11 mouse cellular contexts compared by ENCODE assay signal in genomic region chr7:141079481-141080449, GRCm38 (mm10). TPM values are rescaled to one million over a fixed set of nuclear protein-coding genes. Genes with fewer than 3 reads are reported as not detected.
DNase-seq lines count a peak whose midpoint lies in the region; ATAC-seq and TF ChIP-seq lines count a peak whose summit lies in the region.
"Had no signal": no experiment of that assay in that cellular context is flagged by ENCODE, and none has a peak within 500 bp of the region (broad histone marks: within the 10 kb centered on the region; RNA-seq: fewer than 3 reads in every experiment).

No protein-coding gene starts in this region.

- DNase-seq in hindbrain, postnatal 0 days (ENCODE audit: low spot score), result no peak
- DNase-seq in kidney, adult 8-10 months, result peak; percentile 68 to 69
- no peak for DNase-seq in liver, postnatal 0 days
- DNase-seq in urinary bladder, postnatal 36 days (ENCODE audit: low spot score in 2 of 2), result peak; percentile 56 to 57
- DNase-seq in cerebellum, adult 18-20 months, result no peak
- no peak for DNase-seq in B cell, adult 2 months
- no peak for DNase-seq in thymus, postnatal 14 days

- no peaks in the 10 kb centered on the region for H3K9me3 ChIP-seq in hindbrain, embryonic 12.5 days (replicated peaks)
- H3K9me3 ChIP-seq in hindbrain, postnatal 0 days (ENCODE audit: low read length), result no peaks in the 10 kb centered on the region
- no peaks in the 10 kb centered on the region for H3K9me3 ChIP-seq in liver, postnatal 0 days (ENCODE audit: low read length)

- H3K9ac ChIP-seq in hindbrain, embryonic 12.5 days, result no peak overlapping the region
- H3K9ac ChIP-seq in hindbrain, postnatal 0 days (replicated peaks; ENCODE audit: low read length), result no peak overlapping the region
- no peak overlapping the region for H3K9ac ChIP-seq in liver, postnatal 0 days (replicated peaks)

- WGBS in hindbrain, embryonic 12.5 days, result 22% methylated on average over 34 of the region's 34 CpGs
- 31% methylated on average over 33 of the region's 34 CpGs for WGBS in hindbrain, postnatal 0 days
- 40% methylated on average over 34 of the region's 34 CpGs for WGBS in liver, postnatal 0 days (ENCODE audit: insufficient replicate concordance)

- H3K36me3 ChIP-seq in hindbrain, embryonic 12.5 days, result no peaks in the 10 kb centered on the region
- no peaks in the 10 kb centered on the region for H3K36me3 ChIP-seq in hindbrain, postnatal 0 days (ENCODE audit: insufficient read depth, low read length)
- no peaks in the 10 kb centered on the region for H3K36me3 ChIP-seq in liver, postnatal 0 days (replicated peaks; ENCODE audit: insufficient read depth, low read length)

- no peaks in the 10 kb centered on the region for H3K4me1 ChIP-seq in hindbrain, embryonic 12.5 days
- no peaks in the 10 kb centered on the region for H3K4me1 ChIP-seq in hindbrain, postnatal 0 days (ENCODE audit: insufficient read depth, low read length)
- H3K4me1 ChIP-seq in liver, postnatal 0 days (ENCODE audit: insufficient read depth), result no peaks in the 10 kb centered on the region

- ATAC-seq in hindbrain, embryonic 12.5 days (ENCODE audit: low FRiP score), result no peak
- no peak for ATAC-seq in hindbrain, postnatal 0 days
- ATAC-seq in liver, postnatal 0 days, result no peak

- H3K27ac ChIP-seq in hindbrain, embryonic 12.5 days, result no peak overlapping the region
- no peak overlapping the region for H3K27ac ChIP-seq in hindbrain, postnatal 0 days
- no peak overlapping the region for H3K27ac ChIP-seq in liver, postnatal 0 days (ENCODE audit: low read depth)

- no peak for TF ChIP-seq EP300 in liver, postnatal 0 days (IDR thresholded peaks at IDR 0.05; ENCODE audit: low read depth)

- peaks cover 18% of the 10 kb centered on the region for H3K27me3 ChIP-seq in hindbrain, embryonic 12.5 days
- no peaks in the 10 kb centered on the region for H3K27me3 ChIP-seq in hindbrain, postnatal 0 days (ENCODE audit: insufficient read depth, low read length)
- 0 out of 2 replicates have a peak, but pooled peaks cover 7% of the 10 kb centered on the region for H3K27me3 ChIP-seq in liver, postnatal 0 days (ENCODE audit: insufficient read depth, low read length)

- TF ChIP-seq CTCF in hindbrain, postnatal 0 days (IDR thresholded peaks at IDR 0.05; ENCODE audit: low read depth), result no peak
- no peak for TF ChIP-seq CTCF in liver, postnatal 0 days (IDR thresholded peaks at IDR 0.05; ENCODE audit: low read depth)

- H3K4me2 ChIP-seq in hindbrain, embryonic 12.5 days (replicated peaks), result 0 out of 2 replicates have a peak overlapping the region, but pooled peaks have one; percentile 19
- H3K4me2 ChIP-seq in hindbrain, postnatal 0 days (ENCODE audit: low read depth, low read length), result no peak overlapping the region
- 0 out of 2 replicates have a peak overlapping the region, but pooled peaks have one; percentile 10 for H3K4me2 ChIP-seq in liver, postnatal 0 days (ENCODE audit: low read depth, low read length)

- 0 out of 2 replicates have a peak overlapping the region, but pooled peaks have one; percentile 3 for H3K4me3 ChIP-seq in hindbrain, embryonic 12.5 days
- no peak overlapping the region for H3K4me3 ChIP-seq in hindbrain, postnatal 0 days (ENCODE audit: low read length)
- no peak overlapping the region for H3K4me3 ChIP-seq in liver, postnatal 0 days (ENCODE audit: low read depth, low read length)

RNA-seq across cellular contexts. Expression of gene Pkp3, which starts 1.7 kb away (rescaled TPM):
- polyA plus RNA-seq in hindbrain, embryonic 12.5 days (2016; fragmentation: Nextera tagmentation; extraction: Ambion mirVana), result 3.1 and 4.5 TPM in 2 replicates
- 0.58 TPM in 1 of 2 replicates, not detected in the other for total RNA-seq in hindbrain, postnatal 0 days (2014; rRNA removed)
- polyA plus RNA-seq in hindbrain, postnatal 0 days (2015; fragmentation: Nextera tagmentation; extraction: Ambion mirVana), result 0.29 TPM in 1 of 2 replicates, not detected in the other
- 1.4 and 1.5 TPM in 2 replicates for polyA plus RNA-seq in liver, postnatal 0 days (2015; fragmentation: Nextera tagmentation; extraction: Ambion mirVana)

RNA-seq across cellular contexts. Expression of gene B4galnt4, which starts 18.9 kb away (rescaled TPM):
- 46.1 and 46.5 TPM in 2 replicates for polyA plus RNA-seq in hindbrain, embryonic 12.5 days (2016; fragmentation: Nextera tagmentation; extraction: Ambion mirVana)
- total RNA-seq in hindbrain, postnatal 0 days (2014; rRNA removed), result 115 and 124 TPM in 2 replicates
- 41.8 and 46.2 TPM in 2 replicates for polyA plus RNA-seq in hindbrain, postnatal 0 days (2015; fragmentation: Nextera tagmentation; extraction: Ambion mirVana)
- polyA plus RNA-seq in liver, postnatal 0 days (2015; fragmentation: Nextera tagmentation; extraction: Ambion mirVana), result 0.15 and 0.34 TPM in 2 replicates

RNA-seq across cellular contexts. Expression of gene Sigirr, which starts 20.6 kb away (rescaled TPM):
- 1.7 and 2.6 TPM in 2 replicates for polyA plus RNA-seq in hindbrain, embryonic 12.5 days (2016; fragmentation: Nextera tagmentation; extraction: Ambion mirVana)
- 1.2 and 19.5 TPM in 2 replicates for total RNA-seq in hindbrain, postnatal 0 days (2014; rRNA removed)
- 2.4 and 2.6 TPM in 2 replicates for polyA plus RNA-seq in hindbrain, postnatal 0 days (2015; fragmentation: Nextera tagmentation; extraction: Ambion mirVana)
- polyA plus RNA-seq in liver, postnatal 0 days (2015; fragmentation: Nextera tagmentation; extraction: Ambion mirVana), result 18.0 and 20.1 TPM in 2 replicates

RNA-seq across cellular contexts. Expression of gene Ano9, which starts 37.8 kb away (rescaled TPM):
- 0.59 and 0.81 TPM in 2 replicates for polyA plus RNA-seq in hindbrain, embryonic 12.5 days (2016; fragmentation: Nextera tagmentation; extraction: Ambion mirVana)
- 0.25 and 2.1 TPM in 2 replicates for total RNA-seq in hindbrain, postnatal 0 days (2014; rRNA removed)
- polyA plus RNA-seq in hindbrain, postnatal 0 days (2015; fragmentation: Nextera tagmentation; extraction: Ambion mirVana), result 0.45 and 0.66 TPM in 2 replicates
- polyA plus RNA-seq in liver, postnatal 0 days (2015; fragmentation: Nextera tagmentation; extraction: Ambion mirVana), result 1.4 and 1.8 TPM in 2 replicates
- total RNA-seq: common myeloid progenitor, adult 5-6 weeks; granulocyte monocyte progenitor cell, adult 5-6 weeks; left cerebral cortex, adult 18-20 months had no signal

RNA-seq across cellular contexts. Expression of gene Ptdss2, which starts 42.4 kb away (rescaled TPM):
- 76.0 and 76.5 TPM in 2 replicates for polyA plus RNA-seq in hindbrain, embryonic 12.5 days (2016; fragmentation: Nextera tagmentation; extraction: Ambion mirVana)
- total RNA-seq in hindbrain, postnatal 0 days (2014; rRNA removed), result 13.6 and 25.6 TPM in 2 replicates
- 96.1 and 96.8 TPM in 2 replicates for polyA plus RNA-seq in hindbrain, postnatal 0 days (2015; fragmentation: Nextera tagmentation; extraction: Ambion mirVana)
- 57.9 and 71.0 TPM in 2 replicates for polyA plus RNA-seq in liver, postnatal 0 days (2015; fragmentation: Nextera tagmentation; extraction: Ambion mirVana)

Comparison
In these comparisons a context has a peak if more than half of its experiments do, and no peak if none do; other contexts are left out.
1. DNase-seq: peak in kidney, adult 8-10 months (2 of 2) and urinary bladder, postnatal 36 days (2 of 2); none in hindbrain, postnatal 0 days (single experiment), liver, postnatal 0 days (single experiment), cerebellum, adult 18-20 months (0 of 2), B cell, adult 2 months (0 of 2) and thymus, postnatal 14 days (single experiment).
2. RNA of gene B4galnt4, which starts 18.9 kb away (polyA plus RNA-seq): 46.1 to 46.5 TPM in hindbrain, embryonic 12.5 days and 41.8 to 46.2 TPM in hindbrain, postnatal 0 days; 0.15 to 0.34 TPM in liver, postnatal 0 days; every median in the first group is over 10 times any median in the second.